Mouse (Mus musculus) forebrain, embryonic 13.5 days (tissue): ENCODE measurements around the gene Trem3. TPM values are rescaled to one million over a fixed set of nuclear protein-coding genes. Genes with fewer than 3 reads are reported as not detected.

Source experiments
- ATAC-seq: fragments of 200-750 bp; cut with Nextera tagmentation; 2 replicates; pipeline ENCODE4 v1.8.0; 2017
- H3K27ac ChIP-seq: fragments of 300-500 bp; sonication (generic); 2 replicates; pipeline ENCODE4 v1.5.1; 2015; ENCODE audit warnings: inconsistent platforms, mild to moderate bottlenecking, moderate library complexity
- H3K27me3 ChIP-seq: fragments of 300-500 bp; sonication (generic); 2 replicates; pipeline ENCODE4 v1.6.1; 2015; ENCODE audit warnings: mild to moderate bottlenecking, inconsistent platforms
- H3K36me3 ChIP-seq: fragments of 300-500 bp; sonication (generic); 2 replicates; pipeline ENCODE4 v1.6.1; 2015; ENCODE audit warnings: mild to moderate bottlenecking, inconsistent platforms; ENCODE audit not compliant: poor library complexity, severe bottlenecking
- H3K4me1 ChIP-seq: fragments of 300-500 bp; sonication (generic); 2 replicates; pipeline ENCODE4 v1.6.1; 2015; ENCODE audit warnings: inconsistent platforms
- H3K4me2 ChIP-seq: fragments of 300-500 bp; sonication (generic); 2 replicates; pipeline ENCODE4 v1.6.1; 2015; ENCODE audit warnings: inconsistent platforms, mild to moderate bottlenecking, moderate library complexity
- H3K4me3 ChIP-seq: fragments of 300-500 bp; sonication (generic); 2 replicates; pipeline ENCODE4 v1.5.1; 2015; ENCODE audit warnings: mild to moderate bottlenecking, inconsistent platforms
- H3K9ac ChIP-seq: fragments of 300-500 bp; sonication (generic); 2 replicates; pipeline ENCODE4 v1.6.1; 2015; ENCODE audit warnings: mild to moderate bottlenecking, inconsistent platforms
- H3K9me3 ChIP-seq: fragments of 300-500 bp; sonication (generic); replicated peaks from 2 replicates; pipeline ENCODE4 v1.6.1; 2016; ENCODE audit warnings: inconsistent platforms
- WGBS: fragments of 180-500 bp; shearing (Covaris S2); methylation state at CpG from one replicate; pipeline ENCODE4 v1.1.7; 2015; 5-methylcytosine and 5-hydroxymethylcytosine counted together
- polyA plus RNA-seq: library from polyadenylated mRNA; unstranded; fragments of >200 nt; fragmentation: Nextera tagmentation; extraction: Ambion mirVana; gene quantifications from 2 replicates; pipeline ENCODE4 v1.2.1, GENCODE M21; 2015

Trem3 gene
- not detected in 2 replicates for polyA plus RNA-seq

- Histone ChIP-seq H3K9me3 (0 out of 2 replicates have a peak, but pooled peaks cover 6% of the 10 kb centered on the region), H3K27me3 (no peaks in the 10 kb centered on the region), H3K4me2 (no peak within 1 kb of the TSS), H3K27ac (no peak within 1 kb of the TSS), H3K9ac (no peak within 1 kb of the TSS), H3K4me1 (no peaks in the 10 kb centered on the region), H3K4me3 (no peak within 1 kb of the TSS), H3K36me3 (no peaks in the 10 kb centered on the region)
- no peak for ATAC-seq
- 87% methylated on average over 11 of the region's 11 CpGs for WGBS
These were observed at the start of gene Trem3 for GRCm38 (mm10) chr17:48247221-48247928. Gene Trem3 (plus strand): TSS chr17:48247777.

GRCm38 (mm10) chr17:48203086-48203485 lies 44.5 kb upstream of the Trem3 start:
- 95% methylated on average over 12 of the region's 12 CpGs for WGBS
- Histone ChIP-seq H3K9me3 (peaks cover 17% of the 10 kb centered on the region), H3K36me3 (no peaks in the 10 kb centered on the region), H3K4me2 (no peak overlapping the region), H3K27me3 (no peaks in the 10 kb centered on the region), H3K4me1 (no peaks in the 10 kb centered on the region), H3K4me3 (no peak overlapping the region), H3K27ac (no peak overlapping the region), H3K9ac (no peak overlapping the region)
- ATAC-seq, result no peak

- WGBS, result 98% methylated on average over 12 of the region's 12 CpGs
These were observed 35.0 kb upstream of the Trem3 start for GRCm38 (mm10) chr17:48212596-48212995.

GRCm38 (mm10) chr17:48213511-48213910 lies 34.1 kb upstream of the Trem3 start:
- Histone ChIP-seq H3K36me3 (no peaks in the 10 kb centered on the region), H3K4me1 (no peaks in the 10 kb centered on the region), H3K9ac (no peak overlapping the region), H3K27me3 (no peaks in the 10 kb centered on the region), H3K27ac (no peak overlapping the region), H3K9me3 (no peaks in the 10 kb centered on the region), H3K4me2 (no peak overlapping the region), H3K4me3 (no peak overlapping the region)
- no peak for ATAC-seq
- WGBS, result 79% methylated on average over 5 of the region's 5 CpGs

More at GRCm38 (mm10) chr17:48212596-48212995, 35.0 kb upstream of the Trem3 start:
- no peak overlapping the region for H3K4me3 ChIP-seq
- H3K9me3 ChIP-seq, result no peaks in the 10 kb centered on the region
- H3K4me1 ChIP-seq, result no peaks in the 10 kb centered on the region
- ATAC-seq, result no peak
- H3K27ac ChIP-seq, result no peak overlapping the region
- no peak overlapping the region for H3K9ac ChIP-seq
- no peaks in the 10 kb centered on the region for H3K27me3 ChIP-seq
- no peaks in the 10 kb centered on the region for H3K36me3 ChIP-seq
- no peak overlapping the region for H3K4me2 ChIP-seq

- Histone ChIP-seq H3K4me3 (no peak overlapping the region), H3K27me3 (no peaks in the 10 kb centered on the region), H3K9ac (no peak overlapping the region), H3K4me1 (no peaks in the 10 kb centered on the region), H3K9me3 (no peaks in the 10 kb centered on the region), H3K27ac (no peak overlapping the region), H3K4me2 (no peak overlapping the region), H3K36me3 (no peaks in the 10 kb centered on the region)
- 100% methylated on average over 1 of the region's 1 CpGs for WGBS
- ATAC-seq, result no peak
These were observed 32.1 kb upstream of the Trem3 start for GRCm38 (mm10) chr17:48215429-48215828.

- no peak overlapping the region for H3K4me2 ChIP-seq
- 92% methylated on average over 7 of the region's 7 CpGs for WGBS
- no peak overlapping the region for H3K9ac ChIP-seq
- H3K27ac ChIP-seq, result no peak overlapping the region
- no peaks in the 10 kb centered on the region for H3K36me3 ChIP-seq
- no peak overlapping the region for H3K4me3 ChIP-seq
- H3K27me3 ChIP-seq, result no peaks in the 10 kb centered on the region
- no peaks in the 10 kb centered on the region for H3K9me3 ChIP-seq
- H3K4me1 ChIP-seq, result no peaks in the 10 kb centered on the region
- no peak for ATAC-seq
These were observed 16.9 kb upstream of the Trem3 start for GRCm38 (mm10) chr17:48230680-48231079.

- Histone ChIP-seq H3K4me3 (no peak within 1 kb of the TSS), H3K9me3 (no peaks in the 10 kb centered on the region), H3K27ac (no peak within 1 kb of the TSS), H3K9ac (no peak within 1 kb of the TSS), H3K4me2 (no peak within 1 kb of the TSS), H3K36me3 (no peaks in the 10 kb centered on the region), H3K27me3 (no peaks in the 10 kb centered on the region), H3K4me1 (no peaks in the 10 kb centered on the region)
- ATAC-seq, result no peak
- WGBS, result 72% methylated on average over 6 of the region's 6 CpGs
These were observed 15.1 kb upstream of the Trem3 start, which contains the start of gene Trem1 for GRCm38 (mm10) chr17:48232518-48232917. Gene Trem1 (plus strand): TSS chr17:48232768.

- no peak overlapping the region for H3K4me2 ChIP-seq
- no peak overlapping the region for H3K27ac ChIP-seq
- no peak overlapping the region for H3K9ac ChIP-seq
- no peaks in the 10 kb centered on the region for H3K27me3 ChIP-seq
- no peak for ATAC-seq
- WGBS, result 88% methylated on average over 4 of the region's 4 CpGs
- H3K4me1 ChIP-seq, result no peaks in the 10 kb centered on the region
- H3K36me3 ChIP-seq, result no peaks in the 10 kb centered on the region
- H3K9me3 ChIP-seq, result 0 out of 2 replicates have a peak, but pooled peaks cover 4% of the 10 kb centered on the region
- H3K4me3 ChIP-seq, result no peak overlapping the region
These were observed 13.8 kb upstream of the Trem3 start for GRCm38 (mm10) chr17:48233789-48234188.

- Histone ChIP-seq H3K9ac (no peak overlapping the region), H3K4me1 (no peaks in the 10 kb centered on the region), H3K4me2 (no peak overlapping the region), H3K36me3 (no peaks in the 10 kb centered on the region), H3K27me3 (no peaks in the 10 kb centered on the region), H3K4me3 (no peak overlapping the region), H3K9me3 (0 out of 2 replicates have a peak, but pooled peaks cover 6% of the 10 kb centered on the region), H3K27ac (no peak overlapping the region)
- WGBS, result 88% methylated on average over 5 of the region's 5 CpGs
- ATAC-seq, result no peak
These were observed 13.0 kb upstream of the Trem3 start for GRCm38 (mm10) chr17:48234550-48234949.

GRCm38 (mm10) chr17:48235773-48236370 lies 11.7 kb upstream of the Trem3 start:
- Histone ChIP-seq H3K9me3 (0 out of 2 replicates have a peak, but pooled peaks cover 6% of the 10 kb centered on the region), H3K4me2 (no peak overlapping the region), H3K4me1 (no peaks in the 10 kb centered on the region), H3K27me3 (no peaks in the 10 kb centered on the region), H3K4me3 (no peak overlapping the region), H3K36me3 (no peaks in the 10 kb centered on the region), H3K9ac (no peak overlapping the region), H3K27ac (no peak overlapping the region)
- no peak for ATAC-seq
- 69% methylated on average over 4 of the region's 4 CpGs for WGBS

- Histone ChIP-seq H3K4me1 (no peaks in the 10 kb centered on the region), H3K27me3 (no peaks in the 10 kb centered on the region), H3K4me2 (no peak overlapping the region), H3K9me3 (0 out of 2 replicates have a peak, but pooled peaks cover 6% of the 10 kb centered on the region), H3K36me3 (no peaks in the 10 kb centered on the region), H3K4me3 (no peak overlapping the region), H3K9ac (no peak overlapping the region), H3K27ac (no peak overlapping the region)
- ATAC-seq, result no peak
- WGBS, result 90% methylated on average over 8 of the region's 8 CpGs
These were observed 10.0 kb upstream of the Trem3 start for GRCm38 (mm10) chr17:48237621-48238020.

GRCm38 (mm10) chr17:48249039-48249438 lies 1.5 kb downstream of the Trem3 start:
- ATAC-seq, result no peak
- 0 out of 2 replicates have a peak, but pooled peaks cover 6% of the 10 kb centered on the region for H3K9me3 ChIP-seq
- no peaks in the 10 kb centered on the region for H3K36me3 ChIP-seq
- no peak overlapping the region for H3K9ac ChIP-seq
- H3K4me3 ChIP-seq, result no peak overlapping the region
- no peaks in the 10 kb centered on the region for H3K27me3 ChIP-seq
- H3K4me2 ChIP-seq, result no peak overlapping the region
- no peaks in the 10 kb centered on the region for H3K4me1 ChIP-seq
- no peak overlapping the region for H3K27ac ChIP-seq
